In genomic region chr17:5014327-5014957, GRCm38 (mm10) we compare ENCODE assay signal across 25 mouse cellular contexts. TPM values are rescaled to one million over a fixed set of nuclear protein-coding genes. Genes with fewer than 3 reads are reported as not detected.
DNase-seq lines count a peak whose midpoint lies in the region; ATAC-seq lines count a peak whose summit lies in the region.
"Had no signal": no experiment of that assay in that cellular context is flagged by ENCODE, and none has a peak within 500 bp of the region (broad histone marks: within the 10 kb centered on the region; RNA-seq: fewer than 3 reads in every experiment).

No protein-coding gene starts in this region.

- peak overlapping the region; percentile 41; the same call in 1 of the 2 replicates for H3K4me2 ChIP-seq in liver, embryonic 15.5 days
- H3K4me2 ChIP-seq: hindbrain, embryonic 12.5 days; limb, embryonic 15.5 days; midbrain, embryonic 15.5 days; neural tube, embryonic 13.5 days had no signal

- H3K27me3 ChIP-seq in heart, embryonic 10.5 days (ENCODE audit: insufficient read depth, poor library complexity, severe bottlenecking), result no peaks in the 10 kb centered on the region
- H3K27me3 ChIP-seq in liver, embryonic 15.5 days, result no peaks in the 10 kb centered on the region
- H3K27me3 ChIP-seq: hindbrain, embryonic 12.5 days; limb, embryonic 15.5 days; midbrain, embryonic 15.5 days; neural tube, embryonic 13.5 days had no signal

- H3K9me3 ChIP-seq in heart, embryonic 10.5 days, result no peaks in the 10 kb centered on the region
- no peaks in the 10 kb centered on the region for H3K9me3 ChIP-seq in liver, embryonic 15.5 days (replicated peaks)
- H3K9me3 ChIP-seq: forebrain, embryonic 10.5 days; hindbrain, embryonic 12.5 days; limb, embryonic 15.5 days; midbrain, embryonic 15.5 days; neural tube, embryonic 13.5 days had no signal

- DNase-seq in heart, embryonic 10.5 days (ENCODE audit: low spot score), result peak; percentile 71
- DNase-seq in heart, adult 18-20 months, result no peak
- peak; percentile 14 for DNase-seq in urinary bladder, adult 2 months (ENCODE audit: low spot score)
- no peak for DNase-seq in urinary bladder, postnatal 10 days (ENCODE audit: low spot score)
- DNase-seq in c-Kit-positive CD71-positive TER-119-positive erythroid progenitor cells, embryonic 14.5 days (ENCODE audit: low spot score), result no peak
- DNase-seq in adrenal gland, postnatal 10 days, result no peak
- DNase-seq in adrenal gland, adult (ENCODE audit: inconsistent age in 2 of 2, low spot score in 1 of 2), result no peak
- DNase-seq: adrenal gland, postnatal 36 days; cerebellum, adult 11-12 months; cerebellum, postnatal 10 days; forebrain, postnatal 0 days; gastrocnemius, postnatal 25 days; retina, postnatal 1 day; right cerebral cortex, postnatal 25 days; thymus, postnatal 25 days had no signal

- peaks cover 5% of the 10 kb centered on the region; the same call in 1 of the 2 replicates for H3K36me3 ChIP-seq in heart, embryonic 10.5 days
- H3K36me3 ChIP-seq in liver, embryonic 15.5 days (replicated peaks), result no peaks in the 10 kb centered on the region; the same call in 1 of the 2 replicates
- H3K36me3 ChIP-seq: hindbrain, embryonic 12.5 days; limb, embryonic 15.5 days; midbrain, embryonic 15.5 days; neural tube, embryonic 13.5 days had no signal

- H3K4me3 ChIP-seq in heart, embryonic 10.5 days, result no peak overlapping the region
- no peak overlapping the region for H3K4me3 ChIP-seq in liver, embryonic 15.5 days (replicated peaks)
- H3K4me3 ChIP-seq: forebrain, embryonic 10.5 days; heart, adult 2 months; hindbrain, embryonic 12.5 days; limb, embryonic 15.5 days; midbrain, embryonic 15.5 days; neural tube, embryonic 13.5 days had no signal

- peak; percentile 51; the same call in 1 of the 2 replicates for ATAC-seq in liver, embryonic 15.5 days (ENCODE audit: insufficient read depth)
- ATAC-seq: forebrain, postnatal 0 days; lung, postnatal 0 days; midbrain, embryonic 15.5 days had no signal

- H3K27ac ChIP-seq in heart, embryonic 10.5 days, result no peak overlapping the region
- H3K27ac ChIP-seq in liver, embryonic 15.5 days (replicated peaks), result peak overlapping the region; percentile 63
- H3K27ac ChIP-seq: forebrain, embryonic 10.5 days; heart, adult 2 months; hindbrain, embryonic 12.5 days; kidney, postnatal 0 days; limb, embryonic 15.5 days; macrophage; midbrain, embryonic 15.5 days; neural tube, embryonic 13.5 days had no signal

- no peak overlapping the region for H3K9ac ChIP-seq in liver, embryonic 15.5 days
- H3K9ac ChIP-seq: forebrain, postnatal 0 days; hindbrain, embryonic 12.5 days; limb, embryonic 15.5 days; midbrain, embryonic 15.5 days; neural tube, embryonic 13.5 days had no signal

- peaks cover 46% of the 10 kb centered on the region for H3K4me1 ChIP-seq in heart, embryonic 10.5 days
- peaks cover 57% of the 10 kb centered on the region for H3K4me1 ChIP-seq in liver, embryonic 15.5 days (replicated peaks)

- 77% methylated on average over 23 of the region's 23 CpGs for WGBS in heart, embryonic 10.5 days
- 77% methylated on average over 23 of the region's 23 CpGs for WGBS in liver, embryonic 15.5 days (ENCODE audit: insufficient replicate concordance)

RNA-seq across cellular contexts. Expression of gene Arid1b, which starts 20.3 kb away (rescaled TPM):
- 6.1 and 8.4 TPM in 2 replicates for polyA plus RNA-seq in heart, embryonic 10.5 days (2016; fragmentation: Nextera tagmentation; extraction: Ambion mirVana)
- 10 to 100 TPM; 23.5 to 27.7 TPM for total RNA-seq in heart, adult 18-20 months (2021)
- 10.8 and 19.0 TPM in 2 replicates for polyA plus RNA-seq in urinary bladder, adult 2 months (2012; rRNA removed)
- polyA plus RNA-seq in liver, embryonic 15.5 days (2015; fragmentation: Nextera tagmentation; extraction: Ambion mirVana), result 2.9 and 3.1 TPM in 2 replicates
- total RNA-seq in adrenal gland, postnatal 10 days (2021), result 10 to 100 TPM; 56.1 to 75.4 TPM

Comparison
In these comparisons a context has a peak if more than half of its experiments do, and no peak if none do; other contexts are left out.
1. DNase-seq: peak in heart, embryonic 10.5 days (single experiment) and urinary bladder, adult 2 months (single experiment); none in heart, adult 18-20 months (0 of 2), urinary bladder, postnatal 10 days (single experiment), c-Kit-positive CD71-positive TER-119-positive erythroid progenitor cells, embryonic 14.5 days (single experiment), adrenal gland, postnatal 10 days (single experiment) and adrenal gland, adult (0 of 2).